Mouse (Mus musculus): ENCODE data around the gene Clcn1.

Gene Clcn1

GRCm38 (mm10) chr6:42299362-42299761 is 12.9 kb downstream of the Clcn1 start:
- in situ Hi-C loops (cut with MboI; ENCODE audit: low sequenced_read_pairs) = no loop called here

- in situ Hi-C loops (cut with MboI; ENCODE audit: low sequenced_read_pairs) = no loop called here
Observed at GRCm38 (mm10) chr6:42309816-42310378, 23.4 kb downstream of the Clcn1 start.

GRCm38 (mm10) chr6:42310427-42311053 is 24.1 kb downstream of the Clcn1 start:
- in situ Hi-C loops (cut with MboI; ENCODE audit: low sequenced_read_pairs) = no loop called here

- in situ Hi-C loops (cut with MboI; ENCODE audit: low sequenced_read_pairs) = no loop called here
Observed at GRCm38 (mm10) chr6:42318293-42318692, 31.8 kb downstream of the Clcn1 start.

- in situ Hi-C loops (cut with MboI; ENCODE audit: low sequenced_read_pairs) = no loop called here
Observed at GRCm38 (mm10) chr6:42323371-42324066, 37.0 kb downstream of the Clcn1 start.

GRCm38 (mm10) chr6:42324067-42324481 is 37.6 kb downstream of the Clcn1 start:
- in situ Hi-C loops (cut with MboI; ENCODE audit: low sequenced_read_pairs) = no loop called here

GRCm38 (mm10) chr6:42324482-42325267 is 38.2 kb downstream of the Clcn1 start, which contains the start of gene Fam131b:
TSS of gene Fam131b (minus strand) at chr6:42324643.
- in situ Hi-C loops (cut with MboI; ENCODE audit: low sequenced_read_pairs) = no loop called here

- in situ Hi-C loops (cut with MboI; ENCODE audit: low sequenced_read_pairs) = no loop called here
Observed at GRCm38 (mm10) chr6:42325268-42325609, 38.8 kb downstream of the Clcn1 start.

- in situ Hi-C loops (cut with MboI; ENCODE audit: low sequenced_read_pairs) = no loop called here
Observed at GRCm38 (mm10) chr6:42326509-42326908, 40.0 kb downstream of the Clcn1 start.

GRCm38 (mm10) chr6:42328757-42329156 is 42.3 kb downstream of the Clcn1 start:
- in situ Hi-C loops (cut with MboI; ENCODE audit: low sequenced_read_pairs) = no loop called here

GRCm38 (mm10) chr6:42330216-42330615 is 43.7 kb downstream of the Clcn1 start:
- in situ Hi-C loops (cut with MboI; ENCODE audit: low sequenced_read_pairs) = no loop called here

GRCm38 (mm10) chr6:42330946-42331345 is 44.5 kb downstream of the Clcn1 start:
- in situ Hi-C loops (cut with MboI; ENCODE audit: low sequenced_read_pairs) = no loop called here

- in situ Hi-C loops (cut with MboI; ENCODE audit: low sequenced_read_pairs) = no loop called here
Observed at GRCm38 (mm10) chr6:42339189-42339588, 52.7 kb downstream of the Clcn1 start.

- in situ Hi-C loops (cut with MboI; ENCODE audit: low sequenced_read_pairs) = no loop called here
Observed at GRCm38 (mm10) chr6:42339981-42340380, 53.5 kb downstream of the Clcn1 start.

- in situ Hi-C loops (cut with MboI; ENCODE audit: low sequenced_read_pairs) = no loop called here
Observed at GRCm38 (mm10) chr6:42342171-42342570, 55.7 kb downstream of the Clcn1 start.

GRCm38 (mm10) chr6:42343361-42344120 is 57.1 kb downstream of the Clcn1 start:
- in situ Hi-C loops (cut with MboI; ENCODE audit: low sequenced_read_pairs) = no loop called here

GRCm38 (mm10) chr6:42344255-42344654 is 57.8 kb downstream of the Clcn1 start:
- in situ Hi-C loops (cut with MboI; ENCODE audit: low sequenced_read_pairs) = no loop called here

- in situ Hi-C loops (cut with MboI; ENCODE audit: low sequenced_read_pairs) = no loop called here
Observed at GRCm38 (mm10) chr6:42348281-42349005, 62.0 kb downstream of the Clcn1 start.

- in situ Hi-C loops (cut with MboI; ENCODE audit: low sequenced_read_pairs) = no loop called here
Observed at GRCm38 (mm10) chr6:42349006-42349425, 62.5 kb downstream of the Clcn1 start.

GRCm38 (mm10) chr6:42349426-42350020 is 63.0 kb downstream of the Clcn1 start, which contains the start of gene Zyx:
TSS of gene Zyx (plus strand) at chr6:42349630.
- in situ Hi-C loops (cut with MboI; ENCODE audit: low sequenced_read_pairs) = no loop called here
